Mouse (Mus musculus) embryonic facial prominence, embryonic 10.5 days (tissue): ENCODE measurements at regions not wholly inside any gene's neighbourhood (a gene's known extent, or its start where the extent isn't known, plus 50 kb on each side); places are given as distances from the start of the nearest gene placed in this dataset. TPM values are rescaled to one million over a fixed set of nuclear protein-coding genes. Genes with fewer than 3 reads are reported as not detected.

Experiments used
- DNase-seq: peaks from one replicate; pipeline ENCODE4 v3.0.0-alpha.2; 2017; ENCODE audit warnings: low spot score
- H3K27ac ChIP-seq: fragments of 300-500 bp; sonication (generic); replicated peaks from 2 replicates; pipeline ENCODE4 v1.5.1; 2016; ENCODE audit warnings: mild to moderate bottlenecking
- H3K27me3 ChIP-seq: fragments of 300-500 bp; sonication (generic); replicated peaks from 2 replicates; pipeline ENCODE4 v1.6.1; 2016; ENCODE audit warnings: low read depth, mild to moderate bottlenecking; ENCODE audit not compliant: poor library complexity, severe bottlenecking
- H3K36me3 ChIP-seq: fragments of 300-500 bp; sonication (generic); replicated peaks from 2 replicates; pipeline ENCODE4 v1.6.1; 2016; ENCODE audit warnings: mild to moderate bottlenecking, moderate library complexity
- H3K4me1 ChIP-seq: fragments of 300-500 bp; sonication (generic); 2 replicates; pipeline ENCODE4 v1.6.1; 2016
- H3K4me3 ChIP-seq: fragments of 300-500 bp; sonication (generic); 2 replicates; pipeline ENCODE4 v1.5.1; 2016; ENCODE audit warnings: mild to moderate bottlenecking, moderate library complexity
- H3K9me3 ChIP-seq: fragments of 300-500 bp; sonication (generic); 2 replicates; pipeline ENCODE4 v1.6.1; 2016; ENCODE audit warnings: mild to moderate bottlenecking
- WGBS: fragments of 180-500 bp; shearing (Covaris S2); methylation state at CpG from one replicate; pipeline ENCODE4 v1.1.7; 2016; 5-methylcytosine and 5-hydroxymethylcytosine counted together
- microRNA-seq: library from miRNA; unstranded; fragments of <30 nt; microRNA quantifications from one replicate; pipeline ENCODE4, GENCODE M21; 2017

DNA sequence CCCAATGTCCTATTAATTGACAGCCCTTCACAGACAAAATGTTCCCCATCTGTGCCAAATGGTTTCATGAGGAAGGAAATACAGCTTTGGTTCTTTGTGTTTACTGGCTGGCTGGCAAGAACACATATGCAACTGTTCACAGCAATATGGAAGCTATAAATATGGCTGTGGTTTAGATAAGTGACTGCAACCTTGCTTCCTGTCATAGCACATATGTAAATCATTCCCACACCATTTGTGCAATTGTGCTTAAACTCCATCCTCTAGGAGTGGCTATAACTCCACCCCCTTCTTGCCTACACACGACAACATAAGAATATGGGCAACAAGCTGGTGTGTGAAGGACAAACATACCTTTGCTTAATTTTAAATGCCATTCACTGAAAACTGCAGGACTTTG is 156.4 kb downstream of the Snx13 start:
- H3K27me3 ChIP-seq: no peaks in the 10 kb centered on the region
- no peak overlapping the region for H3K4me3 ChIP-seq
- no peak overlapping the region for H3K27ac ChIP-seq
- WGBS: 87% methylated on average over 1 of the region's 1 CpGs
- DNase-seq: no peak
- H3K9me3 ChIP-seq: no peaks in the 10 kb centered on the region
- no peaks in the 10 kb centered on the region for H3K36me3 ChIP-seq
- H3K4me1 ChIP-seq: no peaks in the 10 kb centered on the region

DNA sequence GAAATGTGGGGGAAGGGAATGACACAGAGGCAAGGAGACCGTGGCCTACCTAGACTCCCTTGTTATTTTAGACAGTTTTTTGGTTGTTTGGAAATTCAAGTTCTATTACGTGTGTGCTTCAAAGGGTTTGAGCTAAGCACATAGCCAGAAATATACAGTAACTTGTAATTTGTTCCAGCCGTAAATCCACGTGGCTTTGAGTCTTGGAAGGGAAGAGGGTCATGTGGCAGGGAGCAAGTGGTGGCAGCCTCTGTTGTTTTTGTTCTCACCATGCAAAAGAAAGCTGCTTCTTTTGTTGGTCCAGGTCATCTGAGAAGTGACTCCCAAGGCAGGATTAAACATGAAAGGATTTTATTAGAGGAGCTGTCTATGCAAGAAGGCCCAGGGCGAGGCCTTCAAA is 153.1 kb downstream of the Snx13 start:
- Histone ChIP-seq H3K4me3 (no peak overlapping the region), H3K9me3 (no peaks in the 10 kb centered on the region), H3K4me1 (no peaks in the 10 kb centered on the region), H3K27me3 (no peaks in the 10 kb centered on the region), H3K27ac (no peak overlapping the region; the same call in 1 of the 2 replicates), H3K36me3 (no peaks in the 10 kb centered on the region)
- 52% methylated on average over 5 of the region's 5 CpGs for WGBS
- no peak for DNase-seq

Small RNA genes in the stretch of these regions (microRNA-seq; reads per million reads assigned to microRNA genes)
- not detected for gene Gm44396
